Mouse (Mus musculus): Measurements from ENCODE around the gene Gm8247. TPM values are rescaled to one million over a fixed set of nuclear protein-coding genes. Genes with fewer than 3 reads are reported as not detected.

Gm8247 gene
- polyA plus RNA-seq (2012; rRNA removed; ENCODE audit: low replicate concordance), result not detected in 2 replicates

DNA sequence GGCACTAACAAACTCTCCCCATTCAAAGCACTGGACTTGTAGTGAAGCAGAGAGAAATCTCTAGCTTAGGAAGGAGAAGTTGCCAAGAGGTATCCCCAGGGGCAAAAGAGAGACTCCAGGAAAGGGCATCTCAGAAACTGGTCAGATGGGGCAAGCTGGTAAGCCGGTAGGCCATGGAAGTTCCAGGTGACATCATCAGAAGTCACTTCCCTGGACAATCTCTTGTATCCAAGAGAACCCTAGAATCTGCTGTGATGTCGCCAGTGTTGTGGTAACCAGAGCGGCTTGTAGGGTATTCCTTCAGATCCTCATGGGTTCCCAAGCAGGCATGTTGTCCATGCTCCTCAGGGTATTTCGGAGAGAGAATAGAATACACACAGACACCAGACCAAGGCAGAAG is at the start of gene Gm8247:
TSS of gene Gm8247 (plus strand) at position 301 of the 400 bp plus-strand sequence.

DNA sequence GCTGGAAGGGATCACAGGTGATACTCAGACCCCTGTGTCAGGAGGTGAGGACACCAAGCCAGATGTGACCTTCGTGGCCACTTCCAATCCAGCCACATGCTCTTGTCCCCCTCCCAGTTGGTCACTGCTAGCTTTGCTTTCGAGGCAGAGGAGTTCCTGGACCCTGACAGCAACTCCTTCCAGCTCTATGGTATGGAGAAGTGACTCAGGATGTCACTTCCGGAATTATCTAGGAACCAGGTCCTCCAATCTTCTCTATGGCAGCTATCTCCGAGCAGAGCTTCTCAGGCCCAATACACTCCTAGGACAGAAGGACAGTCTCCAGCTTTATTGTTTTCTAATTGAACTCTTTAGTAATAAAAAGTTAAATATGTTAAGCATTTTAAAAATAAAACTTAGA is 44.8 kb downstream of the Gm8247 start, which contains the start of gene Gm5624:
TSS of gene Gm5624 (minus strand) at position 202 of the 400 bp plus-strand sequence.

Other genes starting within 250 kb of the Gm8247 start
- gene Gm5930, start 244.6 kb upstream of the Gm8247 start, polyA plus RNA-seq (2012; rRNA removed; ENCODE audit: low replicate concordance), result not detected in 2 replicates
- gene Gm8229, start 217.8 kb upstream of the Gm8247 start, polyA plus RNA-seq (2012; rRNA removed; ENCODE audit: low replicate concordance), result not detected in 2 replicates
- gene Gm3371, start 172.5 kb upstream of the Gm8247 start, polyA plus RNA-seq (2012; rRNA removed; ENCODE audit: low replicate concordance), result not detected in 2 replicates
- gene Gm8232, start 149.5 kb upstream of the Gm8247 start, polyA plus RNA-seq (2012; rRNA removed; ENCODE audit: low replicate concordance), result not detected in 2 replicates
- not detected in 2 replicates for gene BC061237, start 90.7 kb upstream of the Gm8247 start, polyA plus RNA-seq (2012; rRNA removed; ENCODE audit: low replicate concordance)
- not detected in 2 replicates for gene Gm17093, start 64.9 kb upstream of the Gm8247 start, polyA plus RNA-seq (2012; rRNA removed; ENCODE audit: low replicate concordance)
- gene Gm5624, start 44.8 kb downstream of the Gm8247 start, polyA plus RNA-seq (2012; rRNA removed; ENCODE audit: low replicate concordance), result not detected in 2 replicates
- gene Gm8257, start 123.3 kb downstream of the Gm8247 start, polyA plus RNA-seq (2012; rRNA removed; ENCODE audit: low replicate concordance), result not detected in 2 replicates
- not detected in 2 replicates for gene Gm8267, start 167.2 kb downstream of the Gm8247 start, polyA plus RNA-seq (2012; rRNA removed; ENCODE audit: low replicate concordance)